Mouse (Mus musculus): Measurements from ENCODE around the gene Hoxb6.
A peak's percentile ranks its signal among the peaks of the same experiment; 100 is the strongest.

The Hoxb6 gene

GRCm38 (mm10) chr11:96270996-96271540, 21.2 kb upstream of the Hoxb6 start, which contains the start of gene Hoxb9:
Gene Hoxb9 (plus strand): TSS chr11:96271457.
- no peak for DNase-seq

DNA sequence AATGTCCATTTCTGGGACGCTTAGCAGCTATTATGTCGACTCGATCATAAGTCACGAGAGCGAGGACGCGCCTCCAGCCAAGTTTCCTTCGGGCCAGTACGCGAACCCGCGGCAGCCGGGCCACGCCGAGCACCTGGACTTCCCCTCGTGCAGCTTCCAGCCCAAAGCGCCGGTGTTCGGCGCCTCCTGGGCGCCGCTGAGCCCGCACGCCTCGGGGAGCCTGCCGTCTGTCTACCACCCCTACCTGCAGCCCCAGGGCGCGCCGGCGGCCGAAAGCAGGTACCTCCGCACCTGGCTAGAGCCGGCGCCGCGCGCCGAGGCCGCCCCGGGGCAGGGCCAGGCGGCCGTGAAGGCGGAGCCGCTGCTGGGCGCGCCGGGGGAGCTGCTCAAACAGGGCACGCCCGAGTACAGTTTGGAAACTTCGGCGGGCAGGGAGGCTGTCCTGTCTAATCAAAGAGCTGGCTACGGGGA, 20.7 kb upstream of the Hoxb6 start:
- no peak for DNase-seq

DNA sequence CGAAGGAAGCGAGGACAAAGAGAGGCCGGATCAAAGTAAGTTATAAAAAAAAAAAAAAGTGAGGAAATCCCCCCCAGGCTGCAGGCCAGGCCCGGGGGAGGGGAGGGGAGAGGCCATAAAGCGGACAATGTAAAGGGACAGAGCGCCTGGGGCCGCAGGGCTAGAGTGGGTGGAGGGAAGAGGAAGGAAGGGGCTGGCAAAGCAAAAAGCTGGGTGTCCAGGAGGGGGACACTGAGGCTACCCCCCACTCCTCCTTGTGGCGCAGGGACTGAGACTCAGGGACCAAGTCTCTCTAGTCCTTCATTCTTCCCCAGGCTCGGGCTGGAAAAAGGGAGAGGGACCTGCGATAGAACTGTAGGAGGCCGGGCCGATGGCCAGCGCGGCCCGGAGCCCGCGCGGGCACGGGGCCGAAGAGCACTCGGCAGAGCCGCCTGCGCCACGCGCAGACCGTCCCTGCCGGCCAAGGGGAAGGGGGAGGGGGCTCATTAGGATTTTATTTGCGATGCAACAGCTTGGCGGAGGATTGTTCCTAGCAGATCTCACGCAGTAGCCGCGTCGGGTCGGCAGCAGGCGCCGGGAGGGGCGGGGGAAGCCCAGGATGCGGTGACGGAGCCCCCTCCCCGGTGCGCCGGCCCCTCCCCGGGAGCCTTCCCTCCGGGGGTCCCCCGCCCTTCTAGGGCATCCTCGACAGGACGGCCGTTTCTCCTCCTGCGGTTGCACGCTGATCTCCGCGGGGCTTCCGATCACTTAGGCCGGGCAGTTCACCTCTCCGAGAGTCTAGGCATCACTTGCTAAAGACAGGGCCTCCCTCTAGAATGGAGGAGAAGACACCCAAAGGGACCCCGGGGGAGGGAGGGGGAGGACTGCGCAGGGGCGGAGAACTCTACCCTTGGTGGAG, 20.0 kb upstream of the Hoxb6 start:
- no peak for DNase-seq

- no peak for DNase-seq
Observed at GRCm38 (mm10) chr11:96274428-96274827, 17.8 kb upstream of the Hoxb6 start.

DNA sequence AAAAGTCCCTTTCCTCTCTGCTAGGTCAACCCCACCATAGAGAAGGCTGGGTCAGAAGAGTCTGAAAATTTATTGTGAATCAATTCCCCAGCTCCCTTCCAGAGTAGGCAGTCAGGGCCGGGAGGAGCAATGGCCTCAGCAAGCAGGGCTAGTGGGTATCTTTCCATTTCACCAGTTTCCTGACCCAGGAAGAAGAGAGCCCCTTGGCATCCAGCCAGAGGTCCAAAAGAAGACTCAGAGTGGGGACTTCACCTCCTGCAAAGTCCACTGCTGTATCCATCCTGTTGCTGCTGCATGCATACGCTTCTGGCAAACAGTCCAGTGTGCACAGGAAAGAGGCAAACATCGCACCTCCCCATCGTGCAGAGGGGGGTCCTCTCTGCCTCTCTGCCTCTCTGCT, 16.4 kb upstream of the Hoxb6 start:
- no peak for DNase-seq

GRCm38 (mm10) chr11:96277151-96278044, 14.9 kb upstream of the Hoxb6 start:
- no peak for DNase-seq

GRCm38 (mm10) chr11:96278324-96278723, 14.0 kb upstream of the Hoxb6 start:
- no peak for DNase-seq

DNA sequence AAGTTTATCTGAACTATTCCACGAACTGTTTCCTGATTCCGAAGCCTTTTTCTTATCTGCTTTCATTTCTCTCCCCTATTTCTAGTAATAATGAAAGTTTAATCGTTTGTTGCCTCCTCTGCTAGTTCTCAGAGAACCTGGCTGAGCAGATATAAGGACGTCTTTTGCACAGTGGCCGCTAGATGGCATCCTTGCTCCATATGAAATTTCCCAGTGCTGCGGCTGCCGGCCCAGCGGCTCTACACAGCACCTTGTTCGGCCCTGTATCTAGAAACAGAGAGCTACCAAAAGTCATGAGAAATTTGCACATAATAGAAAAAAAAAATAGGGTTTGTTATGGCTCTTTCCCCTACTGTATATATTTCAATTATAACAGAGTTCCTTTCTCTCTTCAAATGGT, 13.5 kb upstream of the Hoxb6 start:
- peak; percentile 92 for DNase-seq

- no peak for DNase-seq
Observed at GRCm38 (mm10) chr11:96279421-96280233, 12.6 kb upstream of the Hoxb6 start.

DNA sequence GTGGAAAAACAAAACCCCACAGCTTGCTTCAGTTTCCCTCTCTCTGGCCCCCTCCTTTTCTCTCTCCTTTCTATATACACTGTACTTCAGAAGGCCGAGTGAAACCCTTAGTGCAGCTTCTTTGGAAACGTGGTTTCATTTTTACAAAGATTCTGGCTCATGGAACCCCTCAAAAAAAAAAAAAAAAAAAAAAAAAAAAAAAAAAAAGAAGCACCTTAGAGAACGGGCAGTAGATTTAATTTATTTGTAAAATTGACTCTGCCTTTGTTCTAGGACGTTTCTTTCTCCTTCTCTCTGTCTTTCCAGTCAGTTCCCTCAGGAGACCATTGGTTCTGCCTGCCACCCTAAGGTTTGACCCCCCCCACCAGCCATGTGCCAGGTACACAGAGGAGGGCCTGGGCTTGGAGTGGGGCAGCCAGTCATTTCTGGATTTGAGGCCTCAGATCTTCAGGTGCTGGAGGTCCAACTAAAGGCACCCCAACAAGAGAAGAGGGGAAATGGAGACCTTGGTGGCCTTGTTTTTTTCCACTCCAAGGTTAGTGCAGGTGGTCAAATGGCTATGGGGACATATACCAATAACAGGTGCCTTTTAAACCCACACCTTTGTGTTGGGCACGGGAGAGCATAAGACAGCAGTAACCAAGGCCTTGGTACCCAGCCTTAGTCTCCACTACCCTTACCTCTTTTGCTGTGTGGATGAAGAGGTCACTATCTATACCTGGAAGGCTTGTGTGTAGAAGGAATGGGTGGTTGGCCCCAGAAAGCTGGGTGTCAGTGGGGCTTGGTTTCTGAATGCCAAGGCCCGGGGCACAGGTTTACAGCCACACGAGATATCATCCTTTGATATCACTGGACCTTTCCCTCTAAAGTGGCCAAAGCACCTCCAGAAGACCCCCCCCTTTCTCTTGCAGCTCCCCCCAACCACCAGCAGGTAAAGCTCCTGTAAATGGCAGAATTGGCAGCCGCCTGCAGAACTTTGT, 11.6 kb upstream of the Hoxb6 start:
- DNase-seq = no peak

DNA sequence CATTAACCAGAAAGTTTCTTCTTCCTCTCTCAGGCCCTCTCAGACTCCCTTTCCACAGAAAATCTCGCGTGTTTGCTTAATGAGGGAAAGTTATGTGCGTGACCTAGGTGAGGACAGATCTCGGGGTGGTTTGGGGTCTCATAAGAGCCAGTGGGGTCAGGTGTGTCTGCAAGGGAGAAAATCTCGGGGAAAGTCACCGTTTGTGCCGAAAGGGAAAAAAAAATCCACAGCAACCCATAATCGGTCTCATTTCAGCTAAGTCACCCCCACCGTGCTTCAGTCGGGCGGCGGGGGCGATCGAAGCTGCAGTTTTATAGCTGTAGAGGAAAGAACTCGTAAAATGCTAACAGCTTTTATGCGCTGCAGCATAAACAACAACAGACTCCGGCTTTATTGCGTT, 10.9 kb upstream of the Hoxb6 start:
- DNase-seq = no peak

GRCm38 (mm10) chr11:96281855-96282570, 10.3 kb upstream of the Hoxb6 start, which contains the start of gene Hoxb8:
Gene Hoxb8 (plus strand): TSS chr11:96281905.
- DNase-seq = no peak

- DNase-seq = no peak
Observed at GRCm38 (mm10) chr11:96282795-96283430, 9.4 kb upstream of the Hoxb6 start.

DNA sequence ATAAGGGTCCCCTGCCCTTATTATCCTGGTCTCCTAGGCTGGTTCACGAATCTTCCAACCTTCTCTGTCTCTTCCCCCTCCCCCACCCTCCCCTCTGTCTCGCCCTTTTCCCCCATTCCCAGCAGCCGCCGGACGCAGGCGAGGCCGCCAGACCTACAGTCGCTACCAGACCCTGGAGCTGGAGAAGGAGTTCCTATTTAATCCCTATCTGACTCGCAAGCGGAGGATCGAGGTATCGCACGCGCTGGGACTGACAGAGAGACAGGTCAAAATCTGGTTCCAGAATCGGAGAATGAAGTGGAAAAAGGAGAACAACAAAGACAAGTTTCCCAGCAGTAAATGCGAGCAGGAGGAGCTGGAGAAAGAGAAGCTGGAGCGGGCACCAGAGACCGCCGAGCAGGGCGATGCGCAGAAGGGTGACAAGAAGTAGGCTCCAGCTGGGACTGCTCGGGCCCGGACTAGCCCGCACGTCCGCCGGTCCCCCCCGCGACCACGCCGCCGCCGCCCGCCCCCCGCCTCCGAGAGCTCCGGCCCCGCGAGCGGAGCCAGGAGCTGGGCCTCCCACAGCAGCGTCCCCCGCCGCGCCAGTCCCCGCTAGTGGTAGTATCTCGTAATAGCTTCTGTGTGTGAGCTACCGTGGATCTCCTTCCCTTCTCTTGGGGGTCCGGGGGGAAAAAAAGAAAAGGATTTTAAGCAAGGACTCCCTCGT, 8.1 kb upstream of the Hoxb6 start:
- DNase-seq = peak; percentile 63

GRCm38 (mm10) chr11:96284774-96285734, 7.2 kb upstream of the Hoxb6 start:
- DNase-seq = no peak

- DNase-seq = peak; percentile 62
Observed at GRCm38 (mm10) chr11:96285771-96286738, 6.2 kb upstream of the Hoxb6 start, which contains the start of gene Hoxb7. Gene Hoxb7 (plus strand): TSS chr11:96286623.
